Mouse (Mus musculus) neural tube, embryonic 14.5 days (tissue): ENCODE measurements around the gene Ccpg1. TPM values are rescaled to one million over a fixed set of nuclear protein-coding genes. Genes with fewer than 3 reads are reported as not detected.

ENCODE experiments used
- ATAC-seq: fragments of 200-750 bp; cut with Nextera tagmentation; 2 replicates; pipeline ENCODE4 v1.8.0; 2017; ENCODE audit warnings: low read depth, mild to moderate bottlenecking, moderate TSS enrichment, moderate library complexity
- H3K27ac ChIP-seq: fragments of 300-500 bp; sonication (generic); 2 replicates; pipeline ENCODE4 v1.5.1; 2014; ENCODE audit warnings: low read depth, mild to moderate bottlenecking, control low read depth, low read length, moderate library complexity, mixed read lengths
- H3K27me3 ChIP-seq: fragments of 300-500 bp; sonication (generic); 2 replicates; pipeline ENCODE4 v1.6.1; 2014; ENCODE audit warnings: low read length; ENCODE audit not compliant: control insufficient read depth, insufficient read depth
- H3K36me3 ChIP-seq: fragments of 300-500 bp; sonication (generic); 2 replicates; pipeline ENCODE4 v1.6.1; 2014; ENCODE audit warnings: low read length, mixed read lengths; ENCODE audit not compliant: control insufficient read depth, insufficient read depth
- H3K4me1 ChIP-seq: fragments of 300-500 bp; sonication (generic); 2 replicates; pipeline ENCODE4 v1.6.1; 2014; ENCODE audit warnings: low read length; ENCODE audit not compliant: control insufficient read depth, insufficient read depth
- H3K4me2 ChIP-seq: fragments of 300-500 bp; sonication (generic); 2 replicates; pipeline ENCODE4 v1.6.1; 2014; ENCODE audit warnings: mild to moderate bottlenecking, low read depth, low read length, control low read depth
- H3K4me3 ChIP-seq: fragments of 300-500 bp; sonication (generic); 2 replicates; pipeline ENCODE4 v1.5.1; 2014; ENCODE audit warnings: low read depth, low read length, control low read depth, mixed read lengths
- H3K9ac ChIP-seq: fragments of 300-500 bp; sonication (generic); replicated peaks from 2 replicates; pipeline ENCODE4 v1.6.1; 2014; ENCODE audit warnings: low read depth, mild to moderate bottlenecking, control low read depth, low read length, mixed read lengths
- H3K9me3 ChIP-seq: fragments of 300-500 bp; sonication (generic); 2 replicates; pipeline ENCODE4 v1.6.1; 2016; ENCODE audit warnings: low read length; ENCODE audit not compliant: control insufficient read depth
- WGBS: fragments of 180-500 bp; shearing (Covaris S2); extraction: QIAGEN DNeasy Blood & Tissue Kit; methylation state at CpG from one replicate; pipeline ENCODE4 v1.1.7; 2014; 5-methylcytosine and 5-hydroxymethylcytosine counted together
- polyA plus RNA-seq: library from polyadenylated mRNA; unstranded; fragments of >200 nt; fragmentation: Nextera tagmentation; extraction: Ambion mirVana; gene quantifications from 2 replicates; pipeline ENCODE4 v1.2.1, GENCODE M21; 2014

The Ccpg1 gene
- 33.8 and 47.7 TPM in 2 replicates for polyA plus RNA-seq

- Histone ChIP-seq H3K9me3 (no peaks in the 10 kb centered on the region), H3K27ac (peak within 1 kb of the TSS; percentile 85), H3K4me3 (peak within 1 kb of the TSS; percentile 87), H3K9ac (peak within 1 kb of the TSS; percentile 87), H3K27me3 (no peaks in the 10 kb centered on the region), H3K36me3 (no peaks in the 10 kb centered on the region), H3K4me2 (peak within 1 kb of the TSS; percentile 71), H3K4me1 (peaks cover 12% of the 10 kb centered on the region)
- peak; percentile 100 for ATAC-seq
- under 1% methylated on average over 87 of the region's 88 CpGs for WGBS
Measured at GRCm38 (mm10) chr9:72985250-72986220, at the start of gene Ccpg1, which contains the start of gene Ccpg1os. Gene Ccpg1 (plus strand): TSS chr9:72985429. Gene Ccpg1os (minus strand): TSS chr9:72985382.

- H3K4me3 ChIP-seq = no peak overlapping the region
- no peaks in the 10 kb centered on the region for H3K36me3 ChIP-seq
- H3K27me3 ChIP-seq = no peaks in the 10 kb centered on the region
- no peaks in the 10 kb centered on the region for H3K4me1 ChIP-seq
- no peaks in the 10 kb centered on the region; the same call in 1 of the 2 replicates for H3K9me3 ChIP-seq
- 73% methylated on average over 2 of the region's 2 CpGs for WGBS
- H3K27ac ChIP-seq = no peak overlapping the region
- H3K4me2 ChIP-seq = no peak overlapping the region
- H3K9ac ChIP-seq = no peak overlapping the region
- no peak for ATAC-seq
Measured at GRCm38 (mm10) chr9:72936301-72936700, 48.9 kb upstream of the Ccpg1 start.

GRCm38 (mm10) chr9:72943424-72943823 is 41.8 kb upstream of the Ccpg1 start:
- H3K9me3 ChIP-seq = no peaks in the 10 kb centered on the region
- no peak overlapping the region for H3K4me3 ChIP-seq
- no peaks in the 10 kb centered on the region for H3K4me1 ChIP-seq
- H3K36me3 ChIP-seq = peaks cover 10% of the 10 kb centered on the region; the same call in 1 of the 2 replicates
- ATAC-seq = no peak
- no peak overlapping the region for H3K4me2 ChIP-seq
- H3K9ac ChIP-seq = no peak overlapping the region
- WGBS = 68% methylated on average over 3 of the region's 3 CpGs
- no peaks in the 10 kb centered on the region for H3K27me3 ChIP-seq
- no peak overlapping the region for H3K27ac ChIP-seq

- WGBS = 95% methylated on average over 13 of the region's 13 CpGs
- Histone ChIP-seq H3K9me3 (no peaks in the 10 kb centered on the region), H3K27me3 (no peaks in the 10 kb centered on the region)
Measured at GRCm38 (mm10) chr9:72944286-72944685, 40.9 kb upstream of the Ccpg1 start.

GRCm38 (mm10) chr9:72947010-72947409 is 38.2 kb upstream of the Ccpg1 start:
- no peak for ATAC-seq
- H3K36me3 ChIP-seq = peaks cover 10% of the 10 kb centered on the region; the same call in 1 of the 2 replicates

More at GRCm38 (mm10) chr9:72944286-72944685, 40.9 kb upstream of the Ccpg1 start:
- no peak overlapping the region for H3K4me3 ChIP-seq
- H3K36me3 ChIP-seq = peaks cover 10% of the 10 kb centered on the region; the same call in 1 of the 2 replicates
- no peak overlapping the region for H3K9ac ChIP-seq
- ATAC-seq = no peak
- no peak overlapping the region for H3K4me2 ChIP-seq
- no peak overlapping the region for H3K27ac ChIP-seq
- H3K4me1 ChIP-seq = no peaks in the 10 kb centered on the region

GRCm38 (mm10) chr9:72949572-72949971 is 35.7 kb upstream of the Ccpg1 start:
- no peak for ATAC-seq
- H3K4me2 ChIP-seq = no peak overlapping the region
- WGBS = 75% methylated on average over 7 of the region's 7 CpGs
- no peaks in the 10 kb centered on the region for H3K27me3 ChIP-seq
- peaks cover 10% of the 10 kb centered on the region; the same call in 1 of the 2 replicates for H3K36me3 ChIP-seq
- H3K4me3 ChIP-seq = no peak overlapping the region
- H3K9ac ChIP-seq = no peak overlapping the region
- no peaks in the 10 kb centered on the region for H3K4me1 ChIP-seq
- H3K27ac ChIP-seq = no peak overlapping the region
- H3K9me3 ChIP-seq = no peaks in the 10 kb centered on the region

More at GRCm38 (mm10) chr9:72947010-72947409, 38.2 kb upstream of the Ccpg1 start:
- H3K4me3 ChIP-seq = no peak overlapping the region
- H3K9me3 ChIP-seq = no peaks in the 10 kb centered on the region
- 100% methylated on average over 1 of the region's 1 CpGs for WGBS
- no peak overlapping the region for H3K9ac ChIP-seq
- no peaks in the 10 kb centered on the region for H3K4me1 ChIP-seq
- no peaks in the 10 kb centered on the region for H3K27me3 ChIP-seq
- no peak overlapping the region for H3K4me2 ChIP-seq
- no peak overlapping the region for H3K27ac ChIP-seq

GRCm38 (mm10) chr9:72954746-72955145 is 30.5 kb upstream of the Ccpg1 start:
- ATAC-seq = no peak
- Histone ChIP-seq H3K4me2 (no peak overlapping the region), H3K36me3 (no peaks in the 10 kb centered on the region), H3K4me3 (no peak overlapping the region), H3K9ac (no peak overlapping the region), H3K27me3 (no peaks in the 10 kb centered on the region), H3K27ac (no peak overlapping the region), H3K9me3 (no peaks in the 10 kb centered on the region), H3K4me1 (peaks cover 6% of the 10 kb centered on the region; the same call in 1 of the 2 replicates)
- WGBS = 50% methylated on average over 2 of the region's 2 CpGs

GRCm38 (mm10) chr9:72955546-72955945 is 29.7 kb upstream of the Ccpg1 start:
- WGBS = 10% methylated on average over 1 of the region's 1 CpGs

More at GRCm38 (mm10) chr9:72955546-72955945, 29.7 kb upstream of the Ccpg1 start:
- no peaks in the 10 kb centered on the region for H3K27me3 ChIP-seq
- H3K27ac ChIP-seq = no peak overlapping the region
- no peak overlapping the region for H3K4me2 ChIP-seq
- H3K4me1 ChIP-seq = peaks cover 6% of the 10 kb centered on the region; the same call in 1 of the 2 replicates
- no peaks in the 10 kb centered on the region for H3K9me3 ChIP-seq
- no peak overlapping the region for H3K9ac ChIP-seq
- no peak overlapping the region for H3K4me3 ChIP-seq
- H3K36me3 ChIP-seq = no peaks in the 10 kb centered on the region
- ATAC-seq = no peak
